Mouse (Mus musculus) erythroblast, embryonic 14.5 days (primary cell): ENCODE data around the gene 1700061G19Rik.

Experiments
- GATA1 ChIP-seq: IDR thresholded peaks from 2 replicates; pipeline ENCODE4 v1.6.1; 2012; ENCODE audit warnings: low read length, inconsistent platforms, mixed read lengths
- TAL1 ChIP-seq: IDR thresholded peaks from 3 replicates; pipeline ENCODE4 v1.6.1; 2012; ENCODE audit warnings: low read length, inconsistent platforms, mixed read lengths

- TF ChIP-seq TAL1 (no peak), GATA1 (no peak)
Observed at GRCm38 (mm10) chr17:56870287-56870953, 4.9 kb upstream of the 1700061G19Rik start.
